Mouse (Mus musculus) heart, postnatal 14 days (tissue): ENCODE measurements around the gene Nfil3. TPM values are rescaled to one million over a fixed set of nuclear protein-coding genes. Genes with fewer than 3 reads are reported as not detected.
A peak's percentile ranks its signal among the peaks of the same experiment; 100 is the strongest.

Experiments used
- DNase-seq, 2 experiments: peaks; one replicate each; pipeline ENCODE4 v3.0.0; 2021 to 2022
- intact Hi-C: fragments of 180-260 bp; cut with DNase I; formaldehyde crosslinking; loops from one replicate; pipeline ENCODE4 v1.15.1; 2025
- total RNA-seq, 2 experiments: library from RNA; stranded (reverse); gene quantifications; 2 replicates each; pipeline ENCODE4 v1.2.3; 2021

The Nfil3 gene
- total RNA-seq, 2 experiments from 2014 or later: 19.6 to 22.7 TPM

DNA sequence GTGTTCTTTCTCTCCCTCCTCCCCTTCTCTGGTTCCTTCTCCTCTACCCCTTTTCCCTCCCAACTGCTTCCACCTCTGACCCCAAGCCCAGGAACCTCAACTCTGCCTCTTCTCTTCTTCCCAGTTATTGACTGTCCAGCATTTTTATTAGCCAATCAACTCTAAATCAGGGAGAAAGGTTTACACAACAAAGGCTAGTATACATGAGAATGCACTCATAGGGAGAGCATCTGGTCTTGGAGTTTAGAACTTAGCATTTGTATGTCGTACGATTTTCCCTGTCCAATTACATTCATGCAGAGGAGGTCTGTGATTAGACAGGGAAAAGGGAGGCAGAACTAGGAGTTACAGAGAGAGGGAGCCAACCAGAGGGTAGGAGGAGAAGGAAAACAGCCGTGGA, 31.7 kb downstream of the Nfil3 start:
- no peak for DNase-seq
- intact Hi-C loops: no loop called here

DNA sequence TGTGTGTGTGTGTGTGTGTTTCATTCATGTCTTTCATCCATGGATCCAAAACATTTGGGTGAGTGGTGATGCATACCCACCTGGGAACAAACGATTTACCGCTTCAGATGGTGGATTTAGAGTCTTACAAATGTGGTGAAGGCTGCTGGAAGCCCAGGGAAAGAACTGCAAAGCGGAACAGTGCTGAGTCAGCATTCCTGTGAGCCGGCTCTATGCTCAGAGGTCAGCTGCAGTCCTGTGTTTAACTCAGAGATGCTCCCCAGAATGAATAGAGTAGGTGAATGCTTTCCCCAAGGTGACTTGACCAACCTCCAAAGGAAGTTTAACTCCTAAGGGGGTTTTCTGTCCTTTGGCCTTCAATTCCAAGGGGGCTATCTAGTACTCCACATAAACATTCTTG, 33.3 kb downstream of the Nfil3 start:
- DNase-seq: no peak
- intact Hi-C loops: no loop called here

DNA sequence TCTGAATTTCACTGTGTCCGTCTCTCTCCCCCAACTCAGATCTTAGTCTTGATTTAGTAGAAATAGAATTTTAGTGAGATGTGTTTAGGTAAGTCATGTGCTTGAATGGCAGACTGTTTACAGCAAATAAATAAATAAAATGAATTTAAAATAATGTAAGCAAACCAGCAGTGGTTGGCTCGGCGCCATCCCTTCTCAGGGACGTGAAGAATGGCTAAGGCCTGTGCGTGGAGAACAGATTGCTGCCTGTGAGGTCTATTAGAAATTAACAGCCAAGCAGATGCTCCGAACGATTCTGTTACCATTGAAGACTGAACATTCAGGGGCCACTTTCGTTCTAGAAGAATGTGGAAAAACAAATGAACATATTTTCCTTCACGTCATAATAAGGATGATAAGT, 35.1 kb downstream of the Nfil3 start:
- intact Hi-C loops: no loop called here

DNA sequence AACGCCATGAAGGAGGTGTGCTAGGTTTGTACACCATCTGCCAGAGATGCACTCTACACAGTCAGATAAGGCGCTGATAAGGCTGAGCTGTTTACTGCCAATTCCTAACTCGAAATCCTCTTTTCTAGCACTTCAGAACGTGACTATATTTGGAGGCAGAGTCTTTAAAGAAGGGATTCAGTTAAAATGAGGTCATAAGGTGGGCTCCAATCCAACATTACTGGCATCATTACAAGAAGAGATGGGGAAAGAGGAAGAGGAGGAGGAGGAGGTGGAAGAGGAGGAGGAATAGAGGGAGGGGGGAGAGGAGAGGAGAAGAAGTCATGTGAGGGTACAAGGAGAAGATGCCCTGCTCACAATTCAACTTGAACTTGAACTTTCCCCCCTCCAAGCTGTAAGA, 36.8 kb downstream of the Nfil3 start:
- peak in 1 of 2 experiments; percentile 17 for DNase-seq
- intact Hi-C loops: no loop called here

More for the DNA sequence above, 35.1 kb downstream of the Nfil3 start:
- DNase-seq: no peak

DNA sequence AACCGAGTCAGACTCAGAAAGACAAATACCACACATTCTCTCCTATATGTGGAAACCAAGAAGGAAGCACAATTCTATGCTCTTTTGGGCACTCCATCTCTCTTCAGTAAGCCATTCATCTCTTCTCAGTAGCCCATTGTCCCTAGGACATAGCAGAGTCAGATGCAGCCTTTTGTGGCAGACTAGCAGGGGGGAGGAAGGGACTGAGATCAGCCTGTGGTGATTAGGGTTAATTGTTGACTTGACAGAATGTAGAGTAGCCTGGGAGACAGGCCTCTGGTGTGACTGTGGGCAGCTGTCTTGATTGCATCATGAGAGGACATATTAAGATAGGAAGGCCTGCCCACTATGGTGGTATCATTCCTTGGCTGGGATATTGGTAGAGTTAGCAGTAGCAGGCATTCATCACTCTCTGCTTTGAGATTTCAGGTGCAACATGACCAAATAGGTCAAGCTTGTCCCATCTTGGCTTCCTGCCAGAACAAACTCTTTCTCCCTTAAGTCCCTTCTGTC, 37.9 kb downstream of the Nfil3 start:
- intact Hi-C loops: no loop called here
- DNase-seq: no peak

DNA sequence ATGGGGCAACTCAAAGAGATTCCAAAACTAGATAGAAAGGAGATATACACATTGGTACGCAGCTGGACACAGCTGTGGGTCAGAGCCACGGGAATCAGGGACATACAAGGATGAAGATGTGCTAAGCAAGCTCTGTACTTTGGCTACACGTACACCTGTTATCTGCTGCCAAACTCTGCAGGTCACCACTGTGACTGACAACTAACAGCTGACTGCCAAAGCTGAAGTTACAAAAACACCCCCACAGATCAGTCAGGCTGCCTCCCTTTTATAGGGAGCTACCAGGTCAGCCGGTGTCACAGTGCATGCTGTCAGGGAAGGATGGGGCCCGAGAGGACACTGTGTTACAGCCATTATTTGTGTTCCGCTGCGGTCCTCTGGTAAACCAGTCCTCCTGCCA, 39.9 kb downstream of the Nfil3 start:
- intact Hi-C loops: no loop called here
- no peak for DNase-seq

DNA sequence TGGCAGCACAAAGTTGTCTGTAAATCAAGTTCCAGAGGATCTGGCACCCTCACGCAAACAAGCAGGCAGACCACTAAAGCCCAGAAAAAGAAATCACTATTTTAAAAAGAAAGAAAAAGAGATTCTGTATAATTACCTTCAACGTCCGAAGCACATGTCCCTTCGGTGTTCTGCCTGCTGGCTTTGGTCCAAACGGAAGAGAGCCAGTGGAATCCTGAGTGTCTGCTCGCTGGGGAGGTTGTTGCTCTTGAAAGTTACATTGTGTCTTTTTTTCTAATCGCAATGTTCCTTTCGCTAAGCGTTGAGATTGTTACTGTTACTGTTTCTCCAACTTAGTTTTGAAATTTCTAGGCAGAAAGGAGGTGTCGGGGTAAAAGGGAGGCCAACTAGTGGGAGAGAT, 50.3 kb downstream of the Nfil3 start:
- DNase-seq: peak; percentile 23 to 33
- intact Hi-C loops: loop anchor here (2.0 kb wide), 1 partner anchor 48 kb away; no protein-coding TSS in a partner anchor

DNA sequence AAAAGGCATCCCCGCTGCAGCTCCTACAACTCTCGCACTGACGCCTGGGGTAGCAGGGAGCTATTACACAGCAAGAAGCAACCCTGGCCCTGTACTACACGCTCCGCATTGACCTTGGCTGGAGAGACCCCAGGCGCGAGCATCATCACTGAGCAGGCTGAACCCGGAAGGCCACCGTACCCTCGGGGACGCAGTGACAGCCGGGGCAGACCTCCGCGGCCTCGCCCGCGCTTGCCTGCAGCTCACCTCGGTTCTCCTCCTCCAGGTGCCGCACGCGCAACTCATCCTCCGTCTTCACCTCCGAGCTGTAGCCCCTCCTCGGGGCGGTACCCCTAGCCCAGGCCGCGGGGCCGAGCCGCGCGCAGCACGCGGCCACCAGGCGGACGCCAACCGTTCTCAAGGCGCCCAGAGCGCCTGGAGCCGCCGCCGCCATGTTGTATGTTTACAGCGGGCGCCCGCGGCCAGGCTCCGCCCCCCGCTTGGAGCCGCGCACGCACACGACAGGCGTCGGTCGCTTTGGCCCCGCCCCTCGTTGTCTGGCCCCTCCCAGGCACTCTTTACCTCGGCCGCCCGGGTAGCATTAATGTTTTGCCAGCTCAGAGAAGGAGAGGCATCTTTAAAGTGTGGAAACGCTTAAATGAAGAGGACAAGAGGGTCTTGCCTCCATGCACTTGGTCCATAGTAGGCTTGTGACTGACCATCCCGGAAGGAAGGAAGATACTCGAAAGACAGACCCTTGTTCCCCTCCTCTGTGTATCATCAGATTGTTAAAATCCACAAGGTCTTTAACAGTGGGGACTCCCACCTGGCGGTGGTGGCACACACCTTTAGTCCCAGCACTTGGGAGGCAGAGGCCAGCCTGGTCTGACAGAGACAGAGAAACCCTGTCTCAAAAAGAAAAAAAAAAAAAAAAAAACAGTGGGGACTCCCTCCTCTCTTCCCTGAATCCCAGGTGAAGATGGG, 51.4 kb downstream of the Nfil3 start, which contains the start of gene Auh:
Gene Auh, minus strand, starts transcription at position 473 of the 963 bp plus-strand sequence.
- intact Hi-C loops: loop anchor here (2.0 kb wide), 2 partner anchors 49 to 107 kb away; no protein-coding TSS in a partner anchor
- peak; percentile 91 for DNase-seq

DNA sequence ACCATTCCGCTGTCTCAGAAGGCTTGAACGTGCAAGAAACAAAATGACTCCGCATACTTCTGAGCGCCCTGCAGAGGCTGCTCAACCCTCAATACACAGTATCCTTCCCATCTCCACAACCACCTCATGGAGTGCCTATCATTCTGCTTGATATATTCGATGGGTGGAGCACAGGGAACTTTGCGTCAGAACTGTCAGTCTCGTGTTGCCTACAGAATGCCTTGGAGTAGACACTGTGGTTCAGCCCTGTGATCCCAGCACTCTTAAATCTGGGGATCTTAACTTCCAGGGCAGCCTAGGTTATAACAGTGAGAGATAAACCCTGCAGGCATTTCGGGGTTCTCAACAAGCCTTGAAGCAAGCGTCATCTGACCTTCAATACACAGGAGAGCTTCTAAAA, 52.5 kb downstream of the Nfil3 start:
- DNase-seq: no peak
- intact Hi-C loops: loop anchor here (2.0 kb wide), 1 partner anchor 106 kb away; no protein-coding TSS in a partner anchor

DNA sequence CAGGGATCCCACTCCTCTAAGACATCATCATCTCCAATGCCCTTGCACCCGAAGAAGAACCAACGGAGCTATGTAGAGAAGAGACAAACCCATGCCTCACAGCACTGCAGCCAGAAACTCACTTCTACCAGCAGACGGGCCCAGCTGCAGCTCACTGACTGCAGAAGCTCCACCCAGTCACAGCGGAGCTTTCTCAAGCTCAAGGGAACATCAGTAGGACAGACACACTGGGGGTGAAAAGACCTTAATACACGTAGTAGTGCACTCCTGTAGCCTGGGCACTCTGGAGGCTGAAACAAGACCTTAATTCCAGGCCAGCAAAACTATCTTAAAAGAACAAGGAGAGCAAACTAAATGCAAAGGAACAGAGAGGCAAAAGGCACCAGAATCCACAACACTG, 56.4 kb downstream of the Nfil3 start:
- intact Hi-C loops: no loop called here
- no peak for DNase-seq

DNA sequence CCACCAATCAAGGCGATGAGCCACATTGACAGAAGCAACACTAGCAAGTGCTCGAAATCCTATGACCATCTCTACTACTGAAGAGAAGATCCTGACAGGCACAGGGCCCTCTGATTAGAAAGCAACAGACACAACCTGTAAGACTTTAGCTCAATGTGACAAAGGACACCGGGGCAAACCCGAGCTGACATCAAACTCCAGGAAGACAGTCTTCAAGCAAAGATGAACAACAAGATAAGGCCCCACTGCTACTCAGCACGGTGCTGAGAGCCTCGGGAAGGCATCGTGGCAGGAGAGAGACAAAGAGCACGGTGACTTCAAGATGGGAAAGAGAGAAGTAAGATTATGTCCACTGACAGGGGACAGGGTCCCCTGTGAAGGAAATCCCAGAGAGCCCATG, 58.9 kb downstream of the Nfil3 start:
- DNase-seq: no peak
- intact Hi-C loops: no loop called here

DNA sequence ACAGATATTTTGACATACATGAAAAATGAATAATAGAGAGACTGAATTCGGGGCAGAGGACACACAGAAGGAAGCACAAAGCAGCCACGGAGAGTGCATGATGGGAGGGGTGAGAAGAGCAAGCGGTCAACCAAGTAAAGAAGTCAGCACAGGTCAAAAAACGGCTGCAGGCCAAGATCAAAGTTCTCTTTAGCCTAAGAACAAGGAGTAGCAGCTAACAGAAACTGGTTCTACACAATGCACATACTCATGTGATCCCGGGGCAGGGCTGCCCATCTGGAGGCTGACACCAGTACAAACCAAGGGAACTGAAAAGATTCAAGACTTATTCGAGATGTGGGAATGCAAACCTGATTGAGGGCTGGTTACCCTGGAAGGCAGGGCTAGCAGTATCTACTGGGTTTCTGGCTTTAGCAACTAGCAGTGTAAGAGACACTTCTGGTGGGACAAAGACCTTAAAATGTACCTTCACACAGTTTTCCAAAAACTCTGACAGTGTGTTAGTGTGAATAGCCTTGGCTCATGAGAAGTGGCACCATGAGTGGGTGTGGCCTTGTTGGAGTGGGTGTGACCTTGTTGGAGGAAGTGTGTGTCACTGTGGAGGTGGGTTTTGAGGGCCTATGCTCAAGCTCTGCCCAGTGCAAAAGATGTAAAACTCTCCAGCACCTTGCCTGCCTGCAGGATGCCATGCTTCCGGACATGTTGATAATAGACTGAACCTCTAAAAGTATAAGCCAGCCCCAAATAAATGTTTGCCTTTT, 59.6 kb downstream of the Nfil3 start:
- intact Hi-C loops: no loop called here
- no peak for DNase-seq

DNA sequence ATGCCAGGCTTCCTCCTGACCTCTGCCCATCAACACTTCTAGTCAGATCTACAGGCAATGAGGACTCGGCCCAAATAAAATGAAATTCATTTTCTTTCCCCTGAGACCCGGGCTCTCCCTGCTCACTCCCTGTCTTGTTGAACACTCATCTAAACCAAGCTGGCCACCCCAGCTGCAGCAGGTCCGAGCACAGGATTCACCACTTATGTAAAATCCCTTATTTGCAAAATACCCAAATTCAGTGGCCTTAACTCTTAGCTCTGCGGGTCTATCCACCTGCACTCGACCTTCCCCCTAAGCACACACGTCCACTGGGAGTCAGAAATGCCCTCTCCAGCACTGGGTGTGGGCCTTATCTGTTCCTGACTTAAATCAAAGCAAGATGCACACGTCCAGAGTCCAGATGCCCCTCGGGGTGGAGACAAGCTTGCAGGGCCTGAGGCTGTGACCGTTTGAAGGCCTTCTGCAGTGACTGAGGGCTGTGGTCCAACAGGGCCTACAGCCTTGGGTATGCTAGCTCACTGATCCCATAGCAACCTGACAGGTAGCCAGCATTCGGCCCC, 61.0 kb downstream of the Nfil3 start:
- intact Hi-C loops: no loop called here
- DNase-seq: no peak

DNA sequence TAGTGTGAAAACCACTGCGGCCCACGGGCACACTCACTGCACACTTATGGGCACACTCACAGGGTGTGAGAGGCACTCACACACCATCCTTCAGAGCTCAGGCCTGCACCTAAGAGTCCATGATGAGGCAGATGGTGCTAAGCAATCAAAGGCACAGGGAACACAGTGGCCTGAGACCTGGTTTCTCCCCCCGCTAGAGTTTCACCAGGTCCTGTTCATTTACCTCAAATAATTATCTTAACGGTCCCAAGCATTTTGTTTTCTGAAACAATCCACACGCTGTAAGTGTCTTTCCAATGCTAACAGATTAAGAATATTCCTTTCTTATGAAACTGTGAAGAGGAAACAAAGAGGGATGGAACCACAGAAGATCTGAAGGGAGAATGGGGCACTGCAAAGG, 62.5 kb downstream of the Nfil3 start:
- no peak for DNase-seq
- intact Hi-C loops: no loop called here

Other genes starting within 250 kb of the Nfil3 start
- gene Auh, start 51.4 kb downstream of the Nfil3 start, total RNA-seq: 10 to 100 TPM; 92.6 to 95.8 TPM